Mouse (Mus musculus) intestine, embryonic 15.5 days (tissue): ENCODE data around the gene Ddt. TPM values are rescaled to one million over a fixed set of nuclear protein-coding genes. Genes with fewer than 3 reads are reported as not detected.
A peak's percentile ranks its signal among the peaks of the same experiment; 100 is the strongest.
"Not testable (repeated sequence)": the region's sequence is repeated elsewhere in the genome, so short reads cannot be mapped to it uniquely, and the experiment has no call there.

Experiments used
- ATAC-seq: fragments of 200-750 bp; cut with Nextera tagmentation; 2 replicates; pipeline ENCODE4 v1.8.0; 2017; ENCODE audit warnings: moderate TSS enrichment, moderate library complexity
- H3K27ac ChIP-seq: fragments of 300-500 bp; sonication (generic); 2 replicates; pipeline ENCODE4 v1.5.1; 2015; ENCODE audit warnings: mild to moderate bottlenecking, inconsistent platforms
- H3K27me3 ChIP-seq: fragments of 300-500 bp; sonication (generic); replicated peaks from 2 replicates; pipeline ENCODE4 v1.6.1; 2015; ENCODE audit warnings: inconsistent platforms
- H3K36me3 ChIP-seq: fragments of 300-500 bp; sonication (generic); 2 replicates; pipeline ENCODE4 v1.6.1; 2015; ENCODE audit warnings: inconsistent platforms
- H3K4me1 ChIP-seq: fragments of 300-500 bp; sonication (generic); replicated peaks from 2 replicates; pipeline ENCODE4 v1.6.1; 2015; ENCODE audit warnings: inconsistent platforms
- H3K4me2 ChIP-seq: fragments of 300-500 bp; sonication (generic); replicated peaks from 2 replicates; pipeline ENCODE4 v1.6.1; 2015; ENCODE audit warnings: mild to moderate bottlenecking, inconsistent platforms
- H3K4me3 ChIP-seq: fragments of 300-500 bp; sonication (generic); replicated peaks from 2 replicates; pipeline ENCODE4 v1.5.1; 2015; ENCODE audit warnings: inconsistent platforms
- H3K9ac ChIP-seq: fragments of 300-500 bp; sonication (generic); 2 replicates; pipeline ENCODE4 v1.6.1; 2015; ENCODE audit warnings: inconsistent platforms
- H3K9me3 ChIP-seq: fragments of 300-500 bp; sonication (generic); 2 replicates; pipeline ENCODE4 v1.6.1; 2016; ENCODE audit warnings: inconsistent platforms
- WGBS: fragments of 180-500 bp; shearing (Covaris S2); methylation state at CpG from one replicate; pipeline ENCODE4 v1.1.7; 2015; 5-methylcytosine and 5-hydroxymethylcytosine counted together
- polyA plus RNA-seq: library from polyadenylated mRNA; unstranded; fragments of >200 nt; fragmentation: Nextera tagmentation; extraction: Ambion mirVana; gene quantifications from 2 replicates; pipeline ENCODE4 v1.2.1, GENCODE M21; 2015

Gene Ddt
- polyA plus RNA-seq, 1 experiment from 2014 or later, result 76.1 TPM

DNA sequence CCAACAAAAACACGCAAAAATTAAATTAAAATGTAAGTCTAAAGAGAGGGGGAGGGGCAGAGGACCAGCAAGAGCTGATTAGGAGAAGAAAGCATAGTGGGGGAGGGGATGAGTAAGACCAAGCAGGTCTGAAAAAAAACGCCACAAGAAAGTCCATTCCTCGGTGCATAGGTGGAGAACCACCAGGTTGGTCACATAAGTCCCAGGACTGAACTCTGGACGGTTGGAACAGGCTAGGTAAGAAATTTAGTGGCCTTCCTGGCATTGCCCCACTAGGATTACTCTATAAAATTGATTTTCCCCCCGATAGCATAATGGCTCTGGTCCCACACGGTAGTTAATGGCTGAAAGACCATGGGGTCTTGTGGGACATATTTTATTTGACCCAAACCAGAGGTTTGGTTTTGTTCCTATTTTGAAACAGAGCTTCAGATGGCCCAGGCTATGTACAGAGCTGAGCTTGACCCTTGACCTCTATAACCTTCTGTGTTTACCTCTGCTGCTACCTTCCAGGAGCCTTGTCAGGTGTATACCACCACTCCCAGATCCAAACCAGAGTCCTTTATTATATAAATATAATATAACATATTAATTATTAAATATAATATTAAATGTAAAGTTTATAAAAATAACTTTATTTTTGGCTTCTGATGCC is 16.0 kb upstream of the Ddt start:
- H3K4me2 ChIP-seq, result no peak overlapping the region
- H3K9me3 ChIP-seq, result no peaks in the 10 kb centered on the region
- 0 out of 2 replicates have a peak, but pooled peaks cover 2% of the 10 kb centered on the region for H3K4me1 ChIP-seq
- H3K27ac ChIP-seq, result no peak overlapping the region
- no peaks in the 10 kb centered on the region for H3K27me3 ChIP-seq
- H3K4me3 ChIP-seq, result no peak overlapping the region
- peak; percentile 70; the same call in 1 of the 2 replicates for ATAC-seq
- H3K9ac ChIP-seq, result no peak overlapping the region
- no peaks in the 10 kb centered on the region for H3K36me3 ChIP-seq
- 81% methylated on average over 6 of the region's 6 CpGs for WGBS

GRCm38 (mm10) chr10:75788277-75788676 is 15.1 kb upstream of the Ddt start:
- H3K36me3 ChIP-seq, result no peaks in the 10 kb centered on the region
- no peak overlapping the region for H3K4me2 ChIP-seq
- no peak overlapping the region for H3K9ac ChIP-seq
- H3K4me1 ChIP-seq, result 0 out of 2 replicates have a peak, but pooled peaks cover 2% of the 10 kb centered on the region
- H3K4me3 ChIP-seq, result no peak overlapping the region
- 92% methylated on average over 8 of the region's 8 CpGs for WGBS
- H3K27me3 ChIP-seq, result no peaks in the 10 kb centered on the region
- H3K9me3 ChIP-seq, result no peaks in the 10 kb centered on the region
- no peak overlapping the region for H3K27ac ChIP-seq
- no peak for ATAC-seq

DNA sequence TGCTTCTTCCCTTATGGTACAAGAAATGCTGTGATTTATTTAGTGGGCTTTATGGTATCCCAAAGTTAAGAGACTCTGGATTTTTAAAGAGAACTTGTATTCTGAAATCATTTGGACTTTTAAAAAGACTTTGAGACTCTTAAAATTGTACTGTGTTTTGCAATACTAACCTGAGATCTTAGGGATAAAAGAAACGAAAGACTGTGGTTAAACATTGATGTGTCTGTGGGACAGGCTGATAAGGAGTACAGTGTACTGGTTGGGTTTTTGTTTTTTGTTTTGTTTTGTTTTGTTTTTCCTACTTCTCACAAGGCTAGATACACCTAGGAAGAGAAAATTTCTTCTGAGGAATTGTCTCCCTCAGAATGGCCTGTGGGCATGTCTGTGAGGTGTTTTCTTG is 12.2 kb upstream of the Ddt start:
- no peak for ATAC-seq
- no peak overlapping the region for H3K9ac ChIP-seq
- H3K4me2 ChIP-seq, result no peak overlapping the region
- 64% methylated on average over 1 of the region's 1 CpGs for WGBS
- H3K27me3 ChIP-seq, result no peaks in the 10 kb centered on the region
- H3K36me3 ChIP-seq, result no peaks in the 10 kb centered on the region
- peaks cover 6% of the 10 kb centered on the region; the same call in 1 of the 2 replicates for H3K4me1 ChIP-seq
- no peak overlapping the region for H3K27ac ChIP-seq
- no peak overlapping the region for H3K4me3 ChIP-seq
- no peaks in the 10 kb centered on the region for H3K9me3 ChIP-seq

DNA sequence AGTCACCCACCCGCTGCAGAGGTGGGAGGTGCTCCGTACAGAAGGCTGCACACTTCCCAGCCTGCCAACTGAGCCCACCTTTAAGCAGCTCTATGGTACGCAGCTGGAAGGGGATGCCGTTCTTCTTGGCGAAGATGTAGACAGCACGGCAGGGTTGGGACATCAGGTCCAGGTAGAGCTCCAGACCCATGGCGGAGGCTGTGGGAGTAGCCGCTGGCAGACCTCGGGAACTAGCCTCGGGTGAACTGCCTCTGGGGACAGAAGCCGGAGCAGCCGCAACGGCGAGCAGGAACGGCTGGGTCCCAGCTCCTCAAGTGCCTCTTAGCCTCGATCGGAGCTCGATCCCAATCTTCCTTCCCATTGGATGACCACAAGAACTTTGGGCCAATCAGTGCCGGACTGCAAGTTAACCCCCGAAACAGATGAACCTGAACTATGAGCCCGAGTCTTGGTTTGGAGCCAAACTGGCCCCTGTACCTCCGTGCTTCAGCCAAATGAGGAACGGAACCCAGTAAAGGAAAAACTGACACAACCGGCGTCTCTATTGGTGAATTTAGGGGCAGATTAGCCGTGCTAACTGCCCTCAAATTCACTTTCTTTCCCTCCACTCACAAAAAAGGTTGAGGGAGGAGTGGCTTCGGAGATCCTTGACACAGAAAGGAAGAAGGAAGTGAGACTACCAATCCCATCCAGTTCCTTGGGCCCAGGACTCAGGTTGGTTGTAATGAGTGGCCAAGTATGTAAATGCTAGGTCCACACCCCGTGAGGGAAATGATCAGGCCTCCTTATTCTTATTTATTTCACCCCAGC is 7.8 kb upstream of the Ddt start, which contains the start of the genes Gm20441 and Gstt3:
TSS of gene Gm20441 (minus strand) at position 186 of the 810 bp plus-strand sequence.
TSS of gene Gstt3 (minus strand) at position 646 of the 810 bp plus-strand sequence.
- Histone ChIP-seq H3K9ac (peak within 1 kb of the TSS; percentile 66), H3K9me3 (no peaks in the 10 kb centered on the region), H3K27me3 (no peaks in the 10 kb centered on the region), H3K4me1 (peaks cover 8% of the 10 kb centered on the region; the same call in 1 of the 2 replicates), H3K4me3 (peak within 1 kb of the TSS; percentile 58), H3K27ac (peak within 1 kb of the TSS; percentile 89), H3K36me3 (no peaks in the 10 kb centered on the region), H3K4me2 (peak within 1 kb of the TSS; percentile 96)
- peak; percentile 95 for ATAC-seq
- WGBS, result under 1% methylated on average over 28 of the region's 28 CpGs

- peak overlapping the region; percentile 58 for H3K4me3 ChIP-seq
- peak; percentile 28; the same call in 1 of the 2 replicates for ATAC-seq
- 33% methylated on average over 15 of the region's 15 CpGs for WGBS
Measured at GRCm38 (mm10) chr10:75779206-75780174, 6.3 kb upstream of the Ddt start.

DNA sequence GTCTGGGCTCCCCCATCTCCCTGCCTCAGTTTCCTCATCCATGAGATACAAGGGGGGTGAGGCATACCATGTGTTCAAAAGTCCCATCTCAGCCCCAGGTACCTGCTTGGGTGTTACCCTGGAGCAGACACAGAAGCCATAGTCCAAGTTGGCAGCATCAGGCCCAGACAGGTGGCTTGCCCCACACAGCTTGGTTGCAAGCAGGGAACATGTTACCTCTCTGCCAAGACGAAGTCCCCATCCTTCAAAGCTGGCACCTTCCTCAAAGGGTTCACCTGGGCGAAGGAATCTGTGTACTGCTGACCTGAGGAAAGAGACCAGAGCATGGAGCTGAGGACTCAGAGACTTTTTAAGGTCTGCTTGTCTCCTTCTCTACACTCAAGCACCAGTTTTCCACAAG is 4.7 kb upstream of the Ddt start:
- no peak overlapping the region for H3K4me2 ChIP-seq
- ATAC-seq, result no peak
- H3K4me1 ChIP-seq, result peaks cover 11% of the 10 kb centered on the region; the same call in 1 of the 2 replicates
- no peaks in the 10 kb centered on the region for H3K9me3 ChIP-seq
- H3K27ac ChIP-seq, result no peak overlapping the region
- 84% methylated on average over 2 of the region's 2 CpGs for WGBS
- H3K27me3 ChIP-seq, result no peaks in the 10 kb centered on the region
- H3K36me3 ChIP-seq, result no peaks in the 10 kb centered on the region
- H3K4me3 ChIP-seq, result no peak overlapping the region
- H3K9ac ChIP-seq, result no peak overlapping the region

More at GRCm38 (mm10) chr10:75779206-75780174, 6.3 kb upstream of the Ddt start:
- Histone ChIP-seq H3K4me2 (peak overlapping the region; percentile 96), H3K27ac (no peak overlapping the region), H3K4me1 (peaks cover 8% of the 10 kb centered on the region; the same call in 1 of the 2 replicates), H3K36me3 (no peaks in the 10 kb centered on the region), H3K9ac (0 out of 2 replicates have a peak overlapping the region, but pooled peaks have one; percentile 17), H3K27me3 (no peaks in the 10 kb centered on the region), H3K9me3 (no peaks in the 10 kb centered on the region)

DNA sequence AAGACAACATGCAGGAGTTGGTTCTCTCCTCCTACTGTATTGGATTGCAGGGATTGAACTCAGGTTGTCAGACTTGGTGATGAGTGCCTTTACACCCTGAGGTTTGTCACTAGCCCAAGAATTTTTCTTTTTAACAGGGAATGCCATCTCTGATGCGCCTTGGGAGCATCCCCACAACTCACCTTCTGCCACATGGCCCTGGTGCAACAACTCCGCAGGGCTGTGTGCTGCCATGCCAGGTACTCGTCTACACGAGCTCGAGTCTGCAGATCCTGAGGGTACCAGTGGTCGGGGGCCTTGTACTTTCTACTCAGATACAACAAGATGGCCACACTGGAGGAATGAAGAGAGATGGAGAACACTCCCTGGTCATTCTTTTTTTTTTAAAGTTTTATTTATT is 3.3 kb upstream of the Ddt start:
- H3K36me3 ChIP-seq, result no peaks in the 10 kb centered on the region
- H3K27me3 ChIP-seq, result no peaks in the 10 kb centered on the region
- no peak for ATAC-seq
- no peak overlapping the region for H3K4me3 ChIP-seq
- H3K9me3 ChIP-seq, result no peaks in the 10 kb centered on the region
- 89% methylated on average over 6 of the region's 6 CpGs for WGBS
- no peak overlapping the region for H3K4me2 ChIP-seq
- H3K4me1 ChIP-seq, result peaks cover 20% of the 10 kb centered on the region
- no peak overlapping the region for H3K9ac ChIP-seq
- H3K27ac ChIP-seq, result no peak overlapping the region

DNA sequence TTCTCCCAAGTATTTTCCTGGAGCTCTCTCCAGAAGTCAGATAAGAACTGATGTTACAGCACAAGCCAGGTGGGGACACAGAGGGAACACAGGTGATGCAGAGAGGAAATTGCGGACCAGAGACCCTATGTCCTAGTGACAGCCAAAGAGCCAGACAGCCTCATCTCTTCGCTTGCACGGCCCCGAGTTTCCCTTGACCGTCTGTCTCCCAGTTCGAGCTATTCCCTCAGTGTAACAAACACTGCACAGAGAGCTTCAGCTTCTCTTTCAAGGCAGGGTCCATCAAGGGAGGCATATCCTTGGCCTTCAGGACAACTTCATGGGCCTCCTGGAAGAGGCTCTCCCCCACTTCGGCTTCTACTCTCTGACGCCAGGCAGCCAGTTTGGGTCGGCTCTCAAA is 1.4 kb upstream of the Ddt start:
- no peak overlapping the region for H3K4me3 ChIP-seq
- H3K27ac ChIP-seq, result no peak overlapping the region
- no peak overlapping the region for H3K4me2 ChIP-seq
- 90% methylated on average over 9 of the region's 9 CpGs for WGBS
- ATAC-seq, result no peak
- no peaks in the 10 kb centered on the region for H3K36me3 ChIP-seq
- H3K9ac ChIP-seq, result no peak overlapping the region
- peaks cover 11% of the 10 kb centered on the region for H3K4me1 ChIP-seq
- no peaks in the 10 kb centered on the region for H3K27me3 ChIP-seq
- H3K9me3 ChIP-seq, result no peaks in the 10 kb centered on the region

DNA sequence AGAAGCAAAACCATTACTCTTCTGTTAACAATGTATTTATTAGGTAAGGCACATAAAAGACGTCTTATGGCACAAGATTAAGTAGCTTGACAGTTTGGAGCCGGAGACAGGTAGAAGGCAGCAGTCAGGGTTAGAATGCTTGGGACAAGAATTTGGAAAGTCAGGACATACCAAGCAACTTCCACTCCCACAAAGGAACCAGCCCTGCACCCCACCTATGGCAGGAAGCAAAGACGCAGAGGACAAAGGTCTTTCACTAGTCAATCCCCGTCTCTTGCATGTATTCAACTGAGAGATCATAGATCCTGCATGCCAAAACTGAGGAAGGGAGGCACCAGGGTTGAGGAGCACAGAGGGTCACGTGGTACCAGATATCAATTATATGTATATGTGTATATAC is 888 bp upstream of the Ddt start:
- H3K4me2 ChIP-seq, result no peak overlapping the region
- H3K36me3 ChIP-seq, result no peaks in the 10 kb centered on the region
- H3K27me3 ChIP-seq, result no peaks in the 10 kb centered on the region
- H3K9ac ChIP-seq, result no peak overlapping the region
- no peaks in the 10 kb centered on the region for H3K9me3 ChIP-seq
- WGBS, result 87% methylated on average over 5 of the region's 5 CpGs
- peaks cover 11% of the 10 kb centered on the region for H3K4me1 ChIP-seq
- no peak for ATAC-seq
- H3K4me3 ChIP-seq, result no peak overlapping the region
- no peak overlapping the region for H3K27ac ChIP-seq

GRCm38 (mm10) chr10:75767756-75768155 is 5.5 kb downstream of the Ddt start:
- not testable (repeated sequence) for H3K9ac ChIP-seq, H3K36me3 ChIP-seq, H3K27ac ChIP-seq, H3K9me3 ChIP-seq, H3K4me3 ChIP-seq, ATAC-seq, H3K27me3 ChIP-seq, H3K4me2 ChIP-seq
- peaks cover 13% of the 10 kb centered on the region for H3K4me1 ChIP-seq
- 32% methylated on average over 5 of the region's 5 CpGs for WGBS

DNA sequence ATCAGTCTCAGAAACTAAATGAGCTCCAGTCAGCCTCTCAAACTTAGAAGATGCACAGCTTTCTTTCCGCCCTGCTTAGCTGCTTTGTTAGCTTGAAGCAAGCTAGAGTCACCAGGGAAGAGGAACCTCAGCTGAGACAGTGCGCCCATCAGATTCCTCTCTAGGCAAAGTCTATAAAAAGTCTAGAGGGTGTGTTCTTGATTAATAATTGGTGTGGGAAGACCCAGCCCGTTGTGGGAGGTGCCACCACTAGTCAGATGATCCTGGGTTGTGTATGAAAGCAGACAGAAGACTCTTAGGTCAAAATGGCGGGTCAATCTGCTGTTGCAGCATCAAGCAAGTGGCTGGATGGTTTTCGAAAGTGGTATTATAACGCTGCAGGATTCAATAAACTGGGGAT is 6.4 kb downstream of the Ddt start:
- no peak overlapping the region for H3K4me2 ChIP-seq
- no peaks in the 10 kb centered on the region for H3K36me3 ChIP-seq
- peaks cover 7% of the 10 kb centered on the region for H3K4me1 ChIP-seq
- no peak overlapping the region for H3K27ac ChIP-seq
- 81% methylated on average over 6 of the region's 6 CpGs for WGBS
- ATAC-seq, result no peak
- H3K27me3 ChIP-seq, result no peaks in the 10 kb centered on the region
- H3K9ac ChIP-seq, result no peak overlapping the region
- H3K4me3 ChIP-seq, result no peak overlapping the region
- H3K9me3 ChIP-seq, result no peaks in the 10 kb centered on the region
